Mouse (Mus musculus): ENCODE measurements around the gene Ak3. TPM values are rescaled to one million over a fixed set of nuclear protein-coding genes. Genes with fewer than 3 reads are reported as not detected.
"Not testable (repeated sequence)": the region's sequence is repeated elsewhere in the genome, so short reads cannot be mapped to it uniquely, and the experiment has no call there.

Gene Ak3
- polyA plus RNA-seq, 1 experiment from 2014 or later, result 69.3 TPM

GRCm38 (mm10) chr19:29015410-29016203 lies 32.2 kb downstream of the Ak3 start:
- no peaks in the 10 kb centered on the region for H3K27me3 ChIP-seq (replicated peaks)
- ATAC-seq (ENCODE audit: extremely low read depth, insufficient number of reproducible peaks, low FRiP score, low TSS enrichment), result no peak
- WGBS, result 82% methylated on average over 8 of the region's 8 CpGs
- no peak overlapping the region for H3K4me3 ChIP-seq
- no peak overlapping the region for H3K4me2 ChIP-seq
- no peak overlapping the region for H3K9ac ChIP-seq
- no peaks in the 10 kb centered on the region for H3K9me3 ChIP-seq
- H3K36me3 ChIP-seq, result peaks cover 89% of the 10 kb centered on the region
- H3K4me1 ChIP-seq, result peaks cover 14% of the 10 kb centered on the region
- no peak overlapping the region for H3K27ac ChIP-seq (replicated peaks)

- 86% methylated on average over 5 of the region's 5 CpGs for WGBS
- H3K27ac ChIP-seq (replicated peaks), result no peak overlapping the region
- no peak overlapping the region for H3K4me3 ChIP-seq
- no peaks in the 10 kb centered on the region for H3K9me3 ChIP-seq
- peaks cover 83% of the 10 kb centered on the region for H3K36me3 ChIP-seq
- no peaks in the 10 kb centered on the region for H3K27me3 ChIP-seq (replicated peaks)
- no peak overlapping the region for H3K9ac ChIP-seq
- no peak for ATAC-seq (ENCODE audit: extremely low read depth, insufficient number of reproducible peaks, low FRiP score, low TSS enrichment)
- H3K4me1 ChIP-seq, result peaks cover 14% of the 10 kb centered on the region
- no peak overlapping the region for H3K4me2 ChIP-seq
Observed at GRCm38 (mm10) chr19:29014466-29015055, 33.2 kb downstream of the Ak3 start.

DNA sequence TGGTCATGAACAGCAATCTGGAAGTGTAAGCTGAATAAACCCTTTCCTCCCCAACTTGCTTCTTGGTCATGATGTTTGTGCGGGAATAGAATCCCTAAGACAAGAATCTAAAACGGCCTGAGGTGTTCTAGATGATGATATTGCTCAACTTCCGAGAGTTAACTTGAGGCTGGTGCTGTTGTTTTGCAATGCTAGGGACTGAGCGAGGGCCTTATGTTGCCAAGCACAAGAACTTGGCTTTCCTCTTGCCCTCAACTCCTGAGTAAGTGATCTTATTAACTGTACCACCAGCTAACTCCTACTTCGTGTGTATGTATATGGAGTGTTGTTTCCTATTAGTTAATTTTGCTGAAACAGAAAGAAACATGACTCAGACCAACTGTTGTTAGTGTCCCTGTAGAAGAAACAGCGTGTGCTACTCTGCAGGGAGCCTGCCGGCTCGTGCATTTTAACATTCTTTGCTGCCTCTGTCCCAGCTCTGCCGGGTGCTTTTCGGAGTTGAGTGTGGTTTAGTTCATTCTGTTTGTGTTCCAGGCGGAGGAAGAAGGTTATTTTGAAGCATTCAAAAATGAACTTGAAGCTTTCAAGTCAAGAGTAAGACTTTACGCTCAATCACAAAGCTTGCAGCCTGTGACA lies 36.3 kb downstream of the Ak3 start:
- H3K27me3 ChIP-seq (replicated peaks), result no peaks in the 10 kb centered on the region
- 0 out of 2 replicates have a peak, but pooled peaks cover 6% of the 10 kb centered on the region for H3K4me1 ChIP-seq
- WGBS, result 88% methylated on average over 12 of the region's 12 CpGs
- H3K4me2 ChIP-seq, result no peak overlapping the region
- H3K9ac ChIP-seq, result no peak overlapping the region
- peaks cover 86% of the 10 kb centered on the region for H3K36me3 ChIP-seq
- ATAC-seq (ENCODE audit: extremely low read depth, insufficient number of reproducible peaks, low FRiP score, low TSS enrichment), result no peak
- no peak overlapping the region for H3K27ac ChIP-seq (replicated peaks)
- no peak overlapping the region for H3K4me3 ChIP-seq
- no peaks in the 10 kb centered on the region for H3K9me3 ChIP-seq

DNA sequence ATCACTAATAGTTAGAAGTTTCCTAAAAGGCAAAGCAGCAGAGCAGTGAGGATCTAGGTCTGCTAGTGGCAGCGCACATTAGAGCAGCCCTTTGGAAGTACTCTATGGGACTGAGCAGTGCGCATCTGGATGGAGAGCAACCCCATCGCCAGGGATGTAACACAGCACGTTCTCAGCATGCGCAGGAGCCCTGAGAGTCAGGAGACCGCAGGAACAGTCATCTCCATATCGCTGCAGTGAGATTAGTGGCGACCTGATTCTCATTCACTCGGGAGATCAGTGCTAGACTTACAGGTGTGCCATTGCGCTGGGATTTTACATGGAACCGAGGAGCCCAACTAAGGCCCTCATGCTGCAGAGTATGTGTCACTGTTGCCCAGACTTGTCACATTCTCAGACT lies 38.7 kb downstream of the Ak3 start:
- no peak for ATAC-seq (ENCODE audit: extremely low read depth, insufficient number of reproducible peaks, low FRiP score, low TSS enrichment)
- H3K27ac ChIP-seq (replicated peaks), result no peak overlapping the region
- H3K4me1 ChIP-seq, result 0 out of 2 replicates have a peak, but pooled peaks cover 4% of the 10 kb centered on the region
- no peaks in the 10 kb centered on the region for H3K27me3 ChIP-seq (replicated peaks)
- H3K4me2 ChIP-seq, result no peak overlapping the region
- no peaks in the 10 kb centered on the region for H3K9me3 ChIP-seq
- H3K4me3 ChIP-seq, result no peak overlapping the region
- H3K9ac ChIP-seq, result no peak overlapping the region
- WGBS, result 95% methylated on average over 11 of the region's 11 CpGs
- H3K36me3 ChIP-seq, result peaks cover 80% of the 10 kb centered on the region

GRCm38 (mm10) chr19:29008069-29008706 lies 39.6 kb downstream of the Ak3 start:
- no peak overlapping the region for H3K27ac ChIP-seq (replicated peaks)
- H3K4me1 ChIP-seq, result 0 out of 2 replicates have a peak, but pooled peaks cover 4% of the 10 kb centered on the region
- no peak for ATAC-seq (ENCODE audit: extremely low read depth, insufficient number of reproducible peaks, low FRiP score, low TSS enrichment)
- no peak overlapping the region for H3K9ac ChIP-seq
- WGBS, result 91% methylated on average over 3 of the region's 3 CpGs
- H3K4me2 ChIP-seq, result no peak overlapping the region
- no peaks in the 10 kb centered on the region for H3K27me3 ChIP-seq (replicated peaks)
- H3K36me3 ChIP-seq, result peaks cover 73% of the 10 kb centered on the region
- H3K4me3 ChIP-seq, result no peak overlapping the region
- no peaks in the 10 kb centered on the region for H3K9me3 ChIP-seq

GRCm38 (mm10) chr19:29000321-29000720 lies 47.4 kb downstream of the Ak3 start:
- not testable (repeated sequence) for H3K4me2 ChIP-seq; H3K27me3 ChIP-seq (replicated peaks); ATAC-seq (ENCODE audit: extremely low read depth, insufficient number of reproducible peaks, low FRiP score, low TSS enrichment); H3K9ac ChIP-seq; H3K27ac ChIP-seq (replicated peaks); H3K4me1 ChIP-seq; H3K4me3 ChIP-seq; H3K9me3 ChIP-seq
- WGBS, result 96% methylated on average over 16 of the region's 16 CpGs
- peaks cover 66% of the 10 kb centered on the region for H3K36me3 ChIP-seq

DNA sequence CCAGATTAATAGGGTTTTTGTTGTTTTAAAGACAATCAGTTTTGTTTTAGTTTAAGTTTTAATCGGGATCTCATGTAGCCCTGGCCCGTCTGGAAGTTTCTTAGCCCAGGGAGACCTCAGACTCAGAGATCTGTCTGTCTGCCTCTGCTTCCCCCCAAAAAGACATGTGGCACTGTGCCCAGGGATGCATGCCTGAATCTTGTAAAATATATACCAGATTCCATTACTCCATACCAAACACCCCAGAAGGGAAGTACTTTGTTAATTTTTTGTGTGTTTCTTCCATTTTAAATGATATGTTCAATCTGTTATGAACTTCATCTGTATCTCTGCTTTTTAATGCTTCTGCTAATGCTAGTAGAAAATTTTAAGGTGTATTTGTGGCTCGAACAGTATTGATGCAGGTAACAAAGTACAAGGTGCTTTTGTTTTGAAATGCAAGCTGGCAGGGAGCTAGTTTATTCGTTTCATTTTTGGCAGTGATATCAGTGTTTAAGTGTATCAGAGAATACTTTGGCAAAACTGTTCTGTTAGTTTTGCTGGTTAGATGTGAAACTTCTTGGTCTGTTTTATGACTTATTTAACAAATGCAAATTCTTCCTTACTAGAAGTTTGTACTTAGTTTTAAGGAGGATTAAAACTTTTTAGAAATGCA lies 49.7 kb downstream of the Ak3 start:
- 84% methylated on average over 4 of the region's 4 CpGs for WGBS

DNA sequence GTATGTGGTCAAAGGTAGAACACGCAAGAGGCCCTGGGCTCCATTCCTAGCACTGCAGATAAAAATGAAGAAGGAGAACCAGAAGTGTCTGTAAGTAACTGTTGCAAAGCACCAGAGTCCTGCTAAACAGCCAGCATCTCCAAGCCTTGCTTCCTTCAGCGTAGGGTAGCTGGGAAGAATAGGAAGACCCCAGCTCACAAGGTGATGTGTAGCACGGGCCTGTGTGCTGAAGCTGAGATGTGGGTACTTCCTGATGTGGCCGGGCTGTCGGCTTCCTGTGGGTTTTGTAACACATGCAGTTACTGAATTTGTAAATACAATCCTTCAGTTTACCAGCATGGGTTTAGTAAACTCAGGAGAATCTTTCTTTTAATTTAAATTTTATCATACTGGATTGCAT lies 52.4 kb downstream of the Ak3 start:
- H3K4me2 ChIP-seq, result no peak overlapping the region
- no peak overlapping the region for H3K4me3 ChIP-seq
- H3K27ac ChIP-seq (replicated peaks), result no peak overlapping the region
- H3K27me3 ChIP-seq (replicated peaks), result no peaks in the 10 kb centered on the region
- peaks cover 11% of the 10 kb centered on the region for H3K4me1 ChIP-seq
- no peak for ATAC-seq (ENCODE audit: extremely low read depth, insufficient number of reproducible peaks, low FRiP score, low TSS enrichment)
- no peak overlapping the region for H3K9ac ChIP-seq
- H3K9me3 ChIP-seq, result no peaks in the 10 kb centered on the region
- 88% methylated on average over 5 of the region's 5 CpGs for WGBS
- H3K36me3 ChIP-seq, result peaks cover 59% of the 10 kb centered on the region

More for the DNA sequence above, 49.7 kb downstream of the Ak3 start:
- peaks cover 2% of the 10 kb centered on the region; the same call in 1 of the 2 replicates for H3K4me1 ChIP-seq
- no peak overlapping the region for H3K4me2 ChIP-seq
- no peaks in the 10 kb centered on the region for H3K9me3 ChIP-seq
- H3K9ac ChIP-seq, result no peak overlapping the region
- no peaks in the 10 kb centered on the region for H3K27me3 ChIP-seq (replicated peaks)
- no peak overlapping the region for H3K27ac ChIP-seq (replicated peaks)
- no peak overlapping the region for H3K4me3 ChIP-seq
- ATAC-seq (ENCODE audit: extremely low read depth, insufficient number of reproducible peaks, low FRiP score, low TSS enrichment), result no peak
- peaks cover 78% of the 10 kb centered on the region for H3K36me3 ChIP-seq

GRCm38 (mm10) chr19:28994870-28995269 lies 52.9 kb downstream of the Ak3 start:
- no peak for ATAC-seq (ENCODE audit: extremely low read depth, insufficient number of reproducible peaks, low FRiP score, low TSS enrichment)
- no peak overlapping the region for H3K9ac ChIP-seq
- peaks cover 11% of the 10 kb centered on the region for H3K4me1 ChIP-seq
- H3K27me3 ChIP-seq (replicated peaks), result no peaks in the 10 kb centered on the region
- no peak overlapping the region for H3K4me3 ChIP-seq
- H3K27ac ChIP-seq (replicated peaks), result no peak overlapping the region; the same call in 1 of the 2 replicates
- H3K36me3 ChIP-seq, result peaks cover 54% of the 10 kb centered on the region
- H3K9me3 ChIP-seq, result no peaks in the 10 kb centered on the region
- no peak overlapping the region for H3K4me2 ChIP-seq
- WGBS, result 84% methylated on average over 7 of the region's 7 CpGs

- peaks cover 19% of the 10 kb centered on the region for H3K4me1 ChIP-seq
- H3K9me3 ChIP-seq, result no peaks in the 10 kb centered on the region
- H3K4me2 ChIP-seq, result peak overlapping the region; percentile 84
- no peak for ATAC-seq (ENCODE audit: extremely low read depth, insufficient number of reproducible peaks, low FRiP score, low TSS enrichment)
- H3K27ac ChIP-seq (replicated peaks), result peak overlapping the region; percentile 97
- H3K27me3 ChIP-seq (replicated peaks), result no peaks in the 10 kb centered on the region
- WGBS, result 62% methylated on average over 5 of the region's 5 CpGs
- H3K36me3 ChIP-seq, result peaks cover 37% of the 10 kb centered on the region
- peak overlapping the region; percentile 89 for H3K9ac ChIP-seq
- peak overlapping the region; percentile 95 for H3K4me3 ChIP-seq
Observed at GRCm38 (mm10) chr19:28991391-28991790, 56.4 kb downstream of the Ak3 start.

All from heart, embryonic 13.5 days (tissue).